Mouse (Mus musculus) liver, adult 2 months (tissue): ENCODE data around the gene Sh3rf1. TPM values are rescaled to one million over a fixed set of nuclear protein-coding genes. Genes with fewer than 3 reads are reported as not detected.
"Not testable (repeated sequence)": the region's sequence is repeated elsewhere in the genome, so short reads cannot be mapped to it uniquely, and the experiment has no call there.

Source experiments
- DNase-seq: peaks from one replicate; pipeline ENCODE4 v3.0.0-alpha.2; 2011; ENCODE audit warnings: low read depth, low spot score; ENCODE audit errors: extremely low read depth
- H3K27ac ChIP-seq: fragments of 200-500 bp; replicated peaks from 2 replicates; pipeline ENCODE4 v1.5.1; 2012; ENCODE audit warnings: low read depth, mild to moderate bottlenecking, control low read depth, inconsistent platforms, low read length; ENCODE audit not compliant: insufficient read depth
- H3K27me3 ChIP-seq: fragments of 200-500 bp; 2 replicates; pipeline ENCODE4 v1.6.1; 2012; ENCODE audit warnings: mild to moderate bottlenecking, moderate library complexity, low read length, inconsistent platforms; ENCODE audit not compliant: control insufficient read depth, insufficient read depth
- H3K36me3 ChIP-seq: fragments of 200-500 bp; 2 replicates; pipeline ENCODE4 v1.6.1; 2012; ENCODE audit warnings: low read length, inconsistent platforms; ENCODE audit not compliant: control insufficient read depth, insufficient read depth
- H3K4me1 ChIP-seq: fragments of 200-500 bp; 2 replicates; pipeline ENCODE4 v1.6.1; 2011; ENCODE audit warnings: low read length; ENCODE audit not compliant: control insufficient read depth, insufficient read depth
- H3K4me3 ChIP-seq: fragments of 200-500 bp; 2 replicates; pipeline ENCODE4 v1.5.1; 2011; ENCODE audit warnings: low read depth, mild to moderate bottlenecking, control low read depth, low read length, moderate library complexity; ENCODE audit not compliant: insufficient read depth
- H3K79me2 ChIP-seq: fragments of 200-500 bp; 2 replicates; pipeline ENCODE4 v1.6.1; 2012; ENCODE audit warnings: inconsistent platforms, mild to moderate bottlenecking, low read length, moderate library complexity; ENCODE audit not compliant: control insufficient read depth, insufficient read depth
- H3K9ac ChIP-seq: fragments of 200-500 bp; 2 replicates; pipeline ENCODE4 v1.6.1; 2012; ENCODE audit warnings: low read depth, mild to moderate bottlenecking, control low read depth, inconsistent platforms, low read length
- CTCF ChIP-seq: fragments of 200-500 bp; IDR thresholded peaks from 2 replicates; pipeline ENCODE4 v1.5.1; 2011; ENCODE audit warnings: low read depth, low read length, control low read depth
- POLR2A ChIP-seq: fragments of 200-500 bp; IDR thresholded peaks from 2 replicates; pipeline ENCODE4 v1.6.1; 2011; ENCODE audit warnings: low read length, control low read depth; ENCODE audit not compliant: insufficient read depth; ENCODE audit errors: extremely low read depth
- WGBS: fragments of 180-500 bp; shearing (Covaris S2); methylation state at CpG from one replicate; pipeline ENCODE4 v1.1.7; 2018; 5-methylcytosine and 5-hydroxymethylcytosine counted together
- polyA plus RNA-seq: library from polyadenylated mRNA; depleted of rRNA; stranded (reverse); fragments of >200 nt; gene quantifications from 2 replicates; pipeline ENCODE4 v1.2.3, GENCODE M21; 2012
- total RNA-seq: library from RNA; depleted of rRNA; stranded (reverse); fragments of >200 nt; gene quantifications from 2 replicates; pipeline ENCODE4 v1.2.3, GENCODE M21; 2014

The Sh3rf1 gene
- total and polyA plus RNA-seq, 2 experiments = 1.6 to 1.8 TPM

DNA sequence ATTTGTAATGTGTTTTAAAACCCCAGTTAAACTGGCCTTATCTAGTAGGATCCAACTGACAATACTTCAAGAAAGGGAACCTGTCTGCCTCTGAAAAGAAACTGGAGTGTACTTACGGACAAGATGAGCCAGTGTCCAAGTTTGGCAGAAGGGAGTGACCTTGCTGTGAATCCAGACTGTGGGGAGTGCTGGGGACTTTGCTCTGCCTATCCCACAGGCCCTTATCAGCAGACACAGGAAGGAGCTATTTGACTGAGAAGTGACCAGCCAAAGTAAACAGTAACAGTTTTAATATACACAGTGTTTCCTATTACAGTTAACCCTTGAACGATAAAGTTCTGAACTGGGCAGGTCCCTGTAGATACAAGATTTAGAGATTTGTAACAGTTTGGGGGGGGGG is 173.5 kb downstream of the Sh3rf1 start:
- 2% methylated on average over 2 of the region's 2 CpGs for WGBS
- no peak overlapping the region for H3K4me3 ChIP-seq

DNA sequence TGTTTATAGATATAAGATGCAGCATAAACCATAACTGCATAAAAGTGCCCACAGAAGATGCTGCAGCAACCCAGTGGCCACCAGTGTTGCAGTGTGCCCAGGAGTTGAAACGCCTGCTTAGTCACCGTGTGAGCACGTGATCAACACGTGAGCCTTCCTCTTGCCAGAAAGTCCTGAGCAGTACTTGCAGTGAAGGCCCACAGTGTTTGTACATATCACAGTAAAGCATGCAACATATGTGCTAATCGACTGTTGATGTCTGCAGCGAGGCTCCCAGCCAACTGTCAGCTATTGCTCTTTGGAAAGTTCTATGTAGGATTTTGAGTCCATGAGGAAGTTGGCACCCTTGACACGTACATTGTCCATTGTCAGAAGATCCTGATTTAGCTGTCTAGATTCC is 174.1 kb downstream of the Sh3rf1 start:
- no peaks in the 10 kb centered on the region for H3K79me2 ChIP-seq
- peak; percentile 92 for DNase-seq
- 22% methylated on average over 7 of the region's 7 CpGs for WGBS
- TF ChIP-seq CTCF (no peak), POLR2A (no peak)
- H3K27ac ChIP-seq = peak overlapping the region; percentile 0; the same call in 1 of the 2 replicates
- no peaks in the 10 kb centered on the region for H3K27me3 ChIP-seq
- peaks cover 12% of the 10 kb centered on the region for H3K4me1 ChIP-seq
- H3K4me3 ChIP-seq = no peak overlapping the region
- H3K36me3 ChIP-seq = no peaks in the 10 kb centered on the region
- no peak overlapping the region for H3K9ac ChIP-seq

More for the DNA sequence above, 173.5 kb downstream of the Sh3rf1 start:
- TF ChIP-seq CTCF (no peak), POLR2A (no peak)
- Histone ChIP-seq H3K4me1 (peaks cover 10% of the 10 kb centered on the region), H3K79me2 (no peaks in the 10 kb centered on the region), H3K27me3 (no peaks in the 10 kb centered on the region), H3K9ac (no peak overlapping the region), H3K27ac (peak overlapping the region; percentile 59), H3K36me3 (no peaks in the 10 kb centered on the region)
- DNase-seq = peak; percentile 99

DNA sequence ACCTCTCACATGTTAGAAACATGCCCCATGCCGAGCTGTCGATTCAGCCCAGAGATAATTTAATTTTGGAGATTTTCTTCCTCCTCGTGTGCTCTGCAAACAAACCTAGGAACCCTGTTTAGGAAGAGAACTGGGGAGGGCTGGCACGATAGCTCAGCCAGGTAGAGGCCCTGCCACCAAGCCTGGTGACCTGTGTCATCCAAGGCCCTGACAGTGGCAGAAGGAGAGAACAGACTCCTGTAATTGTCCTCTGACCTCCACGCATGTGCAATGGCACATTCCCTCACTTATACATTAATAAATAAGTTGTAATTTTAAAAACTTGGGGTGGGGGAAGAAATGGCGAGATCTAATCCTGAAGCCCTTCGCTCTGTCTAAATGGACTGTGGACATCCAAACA is 179.2 kb downstream of the Sh3rf1 start:
- Histone ChIP-seq H3K9ac (no peak overlapping the region), H3K27me3 (no peaks in the 10 kb centered on the region), H3K4me1 (peaks cover 9% of the 10 kb centered on the region; the same call in 1 of the 2 replicates), H3K79me2 (no peaks in the 10 kb centered on the region), H3K36me3 (no peaks in the 10 kb centered on the region), H3K27ac (no peak overlapping the region; the same call in 1 of the 2 replicates), H3K4me3 (no peak overlapping the region)
- no peak for TF ChIP-seq POLR2A
- no peak for TF ChIP-seq CTCF
- DNase-seq = no peak
- WGBS = 40% methylated on average over 7 of the region's 7 CpGs

- TF ChIP-seq POLR2A (no peak), CTCF (no peak)
- no peak overlapping the region for H3K27ac ChIP-seq
- no peaks in the 10 kb centered on the region for H3K79me2 ChIP-seq
- H3K4me3 ChIP-seq = no peak overlapping the region
- H3K36me3 ChIP-seq = no peaks in the 10 kb centered on the region
- no peaks in the 10 kb centered on the region for H3K27me3 ChIP-seq
- DNase-seq = peak; percentile 79
- 25% methylated on average over 6 of the region's 6 CpGs for WGBS
- no peak overlapping the region for H3K9ac ChIP-seq
- H3K4me1 ChIP-seq = peaks cover 7% of the 10 kb centered on the region; the same call in 1 of the 2 replicates
These were observed 179.8 kb downstream of the Sh3rf1 start for GRCm38 (mm10) chr8:61403266-61404177.

DNA sequence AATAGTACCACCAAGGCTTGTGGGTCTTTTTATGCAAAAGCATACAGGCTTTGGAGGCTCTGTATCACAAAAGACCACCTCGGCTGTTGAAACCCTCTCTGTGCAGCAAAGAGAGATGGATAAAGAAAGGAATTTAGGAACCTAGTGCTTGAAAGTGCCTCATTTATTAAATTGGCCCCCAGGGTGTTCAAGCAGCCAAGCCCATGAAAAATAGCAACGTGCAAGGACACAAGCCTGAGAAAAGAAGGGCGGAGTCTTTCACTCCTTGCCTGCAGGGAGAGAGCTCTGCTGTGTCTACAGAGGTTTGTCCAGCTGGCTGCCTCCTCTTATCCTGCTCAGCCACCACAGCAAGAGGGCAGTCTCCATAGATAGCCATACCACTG is 180.5 kb downstream of the Sh3rf1 start:
- Histone ChIP-seq H3K36me3 (no peaks in the 10 kb centered on the region), H3K9ac (no peak overlapping the region), H3K4me1 (peaks cover 7% of the 10 kb centered on the region; the same call in 1 of the 2 replicates), H3K79me2 (no peaks in the 10 kb centered on the region), H3K4me3 (no peak overlapping the region), H3K27me3 (no peaks in the 10 kb centered on the region), H3K27ac (no peak overlapping the region)
- 81% methylated on average over 3 of the region's 3 CpGs for WGBS
- DNase-seq = no peak
- TF ChIP-seq POLR2A = no peak
- TF ChIP-seq CTCF = no peak

- 88% methylated on average over 4 of the region's 4 CpGs for WGBS
- H3K36me3 ChIP-seq = no peaks in the 10 kb centered on the region
- H3K79me2 ChIP-seq = no peaks in the 10 kb centered on the region
- no peak overlapping the region for H3K4me3 ChIP-seq
- H3K27ac ChIP-seq = no peak overlapping the region
- no peak overlapping the region for H3K9ac ChIP-seq
- no peaks in the 10 kb centered on the region for H3K27me3 ChIP-seq
- no peaks in the 10 kb centered on the region for H3K4me1 ChIP-seq
- no peak for DNase-seq
- TF ChIP-seq CTCF (no peak), POLR2A (no peak)
These were observed 185.4 kb downstream of the Sh3rf1 start for GRCm38 (mm10) chr8:61409081-61409480.

DNA sequence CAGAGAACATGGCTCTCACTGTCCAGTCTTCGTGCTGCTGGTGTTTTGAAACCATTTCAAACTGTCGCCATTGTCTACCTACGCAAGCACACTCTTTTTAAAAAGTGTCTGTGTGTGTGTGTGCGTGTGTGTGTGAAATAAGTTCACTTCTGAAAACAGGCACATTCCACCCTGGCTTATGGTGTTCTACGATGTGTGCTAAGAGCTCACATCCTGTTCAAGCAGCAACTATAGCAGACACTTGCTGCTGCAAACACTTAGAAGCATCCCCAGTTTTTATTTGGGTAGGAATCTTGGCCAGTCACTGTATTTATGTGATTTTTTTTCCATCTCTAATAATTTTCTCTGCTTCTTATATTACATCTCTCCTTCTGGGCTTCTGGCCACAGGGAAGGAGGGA is 186.0 kb downstream of the Sh3rf1 start:
- not testable (repeated sequence) for H3K27ac ChIP-seq, H3K4me3 ChIP-seq, H3K27me3 ChIP-seq, H3K36me3 ChIP-seq, H3K79me2 ChIP-seq, H3K4me1 ChIP-seq, DNase-seq, H3K9ac ChIP-seq
- WGBS = 92% methylated on average over 5 of the region's 5 CpGs
